Mouse (Mus musculus) heart, embryonic 11.5 days (tissue): Measurements from ENCODE around the gene Ryr3. TPM values are rescaled to one million over a fixed set of nuclear protein-coding genes. Genes with fewer than 3 reads are reported as not detected.

Experiments
- ATAC-seq: fragments of 200-750 bp; cut with Nextera tagmentation; replicated peaks from 2 replicates; pipeline ENCODE4 v1.8.0; 2017; ENCODE audit warnings: moderate library complexity; ENCODE audit not compliant: insufficient number of reproducible peaks, low FRiP score, low TSS enrichment
- H3K27ac ChIP-seq: fragments of 300-500 bp; sonication (generic); 2 replicates; pipeline ENCODE4 v1.5.1; 2014; ENCODE audit warnings: mild to moderate bottlenecking, low read depth, low read length
- H3K27me3 ChIP-seq: fragments of 300-500 bp; sonication (generic); 2 replicates; pipeline ENCODE4 v1.6.1; 2014; ENCODE audit warnings: mild to moderate bottlenecking, low read length, mixed read lengths; ENCODE audit not compliant: control insufficient read depth, insufficient read depth
- H3K36me3 ChIP-seq: fragments of 300-500 bp; sonication (generic); 2 replicates; pipeline ENCODE4 v1.6.1; 2014; ENCODE audit warnings: mild to moderate bottlenecking, low read length, moderate library complexity, mixed read lengths; ENCODE audit not compliant: control insufficient read depth, insufficient read depth
- H3K4me1 ChIP-seq: fragments of 300-500 bp; sonication (generic); 2 replicates; pipeline ENCODE4 v1.6.1; 2014; ENCODE audit warnings: low read length; ENCODE audit not compliant: control insufficient read depth, insufficient read depth
- H3K4me2 ChIP-seq: fragments of 300-500 bp; sonication (generic); 2 replicates; pipeline ENCODE4 v1.6.1; 2014; ENCODE audit warnings: mild to moderate bottlenecking, moderate library complexity
- H3K4me3 ChIP-seq: fragments of 300-500 bp; sonication (generic); 2 replicates; pipeline ENCODE4 v1.5.1; 2014; ENCODE audit warnings: low read depth, low read length
- H3K9ac ChIP-seq: fragments of 300-500 bp; sonication (generic); 2 replicates; pipeline ENCODE4 v1.6.1; 2014; ENCODE audit warnings: mild to moderate bottlenecking, low read depth, low read length, moderate library complexity
- H3K9me3 ChIP-seq: fragments of 300-500 bp; sonication (generic); replicated peaks from 2 replicates; pipeline ENCODE4 v1.6.1; 2016; ENCODE audit warnings: low read length; ENCODE audit not compliant: control insufficient read depth
- WGBS: fragments of 180-500 bp; shearing (Covaris S2); extraction: QIAGEN DNeasy Blood & Tissue Kit; methylation state at CpG from one replicate; pipeline ENCODE4 v1.1.7; 2014; ENCODE audit not compliant: insufficient replicate concordance; 5-methylcytosine and 5-hydroxymethylcytosine counted together
- polyA plus RNA-seq: library from polyadenylated mRNA; unstranded; fragments of >200 nt; fragmentation: Nextera tagmentation; extraction: Ambion mirVana; gene quantifications from 2 replicates; pipeline ENCODE4 v1.2.1, GENCODE M21; 2014

Gene Ryr3
- polyA plus RNA-seq, 1 experiment from 2014 or later = 5.5 TPM

- Histone ChIP-seq H3K4me3 (no peak overlapping the region), H3K36me3 (no peaks in the 10 kb centered on the region), H3K27ac (no peak overlapping the region), H3K9me3 (no peaks in the 10 kb centered on the region), H3K4me1 (no peaks in the 10 kb centered on the region), H3K27me3 (no peaks in the 10 kb centered on the region), H3K9ac (no peak overlapping the region), H3K4me2 (no peak overlapping the region)
- 83% methylated on average over 2 of the region's 2 CpGs for WGBS
- no peak for ATAC-seq
These were observed 350.8 kb downstream of the Ryr3 start for GRCm38 (mm10) chr2:112866043-112866551.

DNA sequence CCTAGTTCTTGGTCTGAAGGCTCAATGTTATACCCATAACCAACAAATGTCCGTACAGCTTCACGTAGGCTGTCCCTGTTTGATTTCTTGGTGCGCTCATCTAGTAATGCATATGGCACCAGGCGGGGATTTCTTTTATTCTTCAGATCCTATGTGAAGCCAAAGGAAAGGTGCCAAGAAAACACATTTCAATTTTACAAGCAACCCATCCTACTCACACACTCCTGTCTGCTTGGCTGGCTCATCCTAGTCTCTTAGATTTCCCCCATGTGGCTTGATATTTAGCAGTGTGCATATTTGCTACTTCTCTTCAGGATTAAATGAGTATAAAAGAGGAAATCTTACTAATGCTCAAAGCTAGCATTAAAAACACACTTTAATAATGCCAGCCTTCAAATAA is 355.1 kb downstream of the Ryr3 start:
- Histone ChIP-seq H3K4me1 (no peaks in the 10 kb centered on the region), H3K9me3 (no peaks in the 10 kb centered on the region), H3K9ac (no peak overlapping the region), H3K27ac (no peak overlapping the region), H3K27me3 (no peaks in the 10 kb centered on the region), H3K4me2 (no peak overlapping the region), H3K36me3 (no peaks in the 10 kb centered on the region), H3K4me3 (no peak overlapping the region)
- 87% methylated on average over 4 of the region's 4 CpGs for WGBS
- no peak for ATAC-seq

GRCm38 (mm10) chr2:112845583-112846512 is 371.0 kb downstream of the Ryr3 start:
- Histone ChIP-seq H3K9me3 (no peaks in the 10 kb centered on the region), H3K4me2 (no peak overlapping the region), H3K4me1 (no peaks in the 10 kb centered on the region), H3K4me3 (no peak overlapping the region), H3K36me3 (no peaks in the 10 kb centered on the region), H3K27me3 (no peaks in the 10 kb centered on the region), H3K9ac (no peak overlapping the region), H3K27ac (no peak overlapping the region)
- ATAC-seq = no peak
- WGBS = 60% methylated on average over 4 of the region's 4 CpGs

- H3K9me3 ChIP-seq = no peaks in the 10 kb centered on the region
- H3K27me3 ChIP-seq = no peaks in the 10 kb centered on the region
- ATAC-seq = no peak
- H3K9ac ChIP-seq = no peak overlapping the region
- H3K36me3 ChIP-seq = no peaks in the 10 kb centered on the region
- H3K4me1 ChIP-seq = no peaks in the 10 kb centered on the region
- WGBS = 27% methylated on average over 3 of the region's 3 CpGs
- H3K4me3 ChIP-seq = no peak overlapping the region
- no peak overlapping the region for H3K4me2 ChIP-seq
- no peak overlapping the region for H3K27ac ChIP-seq
These were observed 374.0 kb downstream of the Ryr3 start for GRCm38 (mm10) chr2:112842877-112843276.

GRCm38 (mm10) chr2:112831423-112832305 is 385.2 kb downstream of the Ryr3 start:
- no peaks in the 10 kb centered on the region for H3K27me3 ChIP-seq
- WGBS = 37% methylated on average over 4 of the region's 4 CpGs
- H3K36me3 ChIP-seq = no peaks in the 10 kb centered on the region
- H3K27ac ChIP-seq = no peak overlapping the region
- H3K4me1 ChIP-seq = no peaks in the 10 kb centered on the region
- ATAC-seq = no peak
- no peak overlapping the region for H3K4me2 ChIP-seq
- H3K4me3 ChIP-seq = no peak overlapping the region
- H3K9me3 ChIP-seq = no peaks in the 10 kb centered on the region
- no peak overlapping the region for H3K9ac ChIP-seq

DNA sequence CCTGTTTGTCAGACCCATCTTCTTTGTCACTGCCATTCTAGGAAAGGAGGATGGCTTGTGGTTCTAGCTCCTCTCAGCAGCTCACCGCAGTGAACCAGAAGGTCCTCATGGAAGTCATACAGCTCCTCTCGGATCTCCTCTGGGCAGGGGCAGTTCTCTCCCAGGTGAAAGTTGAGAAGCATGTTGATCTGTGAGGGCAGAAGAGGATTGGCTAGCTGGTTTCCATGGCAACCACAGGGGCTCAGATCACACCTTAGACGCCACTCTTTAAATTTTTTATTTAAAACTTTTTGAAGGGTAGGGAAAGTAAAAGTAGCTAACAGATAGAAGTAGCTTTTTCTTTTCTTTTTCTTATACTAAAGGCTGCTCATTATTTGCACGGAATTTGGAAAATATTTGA is 390.3 kb downstream of the Ryr3 start:
- no peak overlapping the region for H3K4me2 ChIP-seq
- H3K4me1 ChIP-seq = no peaks in the 10 kb centered on the region
- no peak overlapping the region for H3K27ac ChIP-seq
- no peak for ATAC-seq
- no peaks in the 10 kb centered on the region for H3K9me3 ChIP-seq
- H3K4me3 ChIP-seq = no peak overlapping the region
- 32% methylated on average over 4 of the region's 4 CpGs for WGBS
- H3K9ac ChIP-seq = no peak overlapping the region
- H3K36me3 ChIP-seq = no peaks in the 10 kb centered on the region
- no peaks in the 10 kb centered on the region for H3K27me3 ChIP-seq

- no peak overlapping the region for H3K4me3 ChIP-seq
- no peak overlapping the region for H3K9ac ChIP-seq
- no peak overlapping the region for H3K4me2 ChIP-seq
- H3K9me3 ChIP-seq = no peaks in the 10 kb centered on the region
- 30% methylated on average over 3 of the region's 3 CpGs for whole genome bisulfite sequencing
- H3K36me3 ChIP-seq = no peaks in the 10 kb centered on the region
- no peak for ATAC-seq
- no peak overlapping the region for H3K27ac ChIP-seq
- H3K4me1 ChIP-seq = no peaks in the 10 kb centered on the region
- H3K27me3 ChIP-seq = no peaks in the 10 kb centered on the region
These were observed 394.2 kb downstream of the Ryr3 start for GRCm38 (mm10) chr2:112822721-112823120.

- H3K4me1 ChIP-seq = no peaks in the 10 kb centered on the region
- no peak for ATAC-seq
These were observed 397.8 kb downstream of the Ryr3 start for GRCm38 (mm10) chr2:112819059-112819458.

More at GRCm38 (mm10) chr2:112819059-112819458, 397.8 kb downstream of the Ryr3 start:
- 47% methylated on average over 2 of the region's 2 CpGs for WGBS
- no peak overlapping the region for H3K4me2 ChIP-seq
- no peaks in the 10 kb centered on the region for H3K9me3 ChIP-seq
- H3K27me3 ChIP-seq = no peaks in the 10 kb centered on the region
- no peak overlapping the region for H3K4me3 ChIP-seq
- H3K27ac ChIP-seq = no peak overlapping the region
- no peak overlapping the region for H3K9ac ChIP-seq
- no peaks in the 10 kb centered on the region for H3K36me3 ChIP-seq
